Mouse (Mus musculus): ENCODE measurements around the gene Exd2. TPM values are rescaled to one million over a fixed set of nuclear protein-coding genes. Genes with fewer than 3 reads are reported as not detected.

The Exd2 gene
- polyA plus RNA-seq, 1 experiment from 2014 or later, result 28.1 TPM

DNA sequence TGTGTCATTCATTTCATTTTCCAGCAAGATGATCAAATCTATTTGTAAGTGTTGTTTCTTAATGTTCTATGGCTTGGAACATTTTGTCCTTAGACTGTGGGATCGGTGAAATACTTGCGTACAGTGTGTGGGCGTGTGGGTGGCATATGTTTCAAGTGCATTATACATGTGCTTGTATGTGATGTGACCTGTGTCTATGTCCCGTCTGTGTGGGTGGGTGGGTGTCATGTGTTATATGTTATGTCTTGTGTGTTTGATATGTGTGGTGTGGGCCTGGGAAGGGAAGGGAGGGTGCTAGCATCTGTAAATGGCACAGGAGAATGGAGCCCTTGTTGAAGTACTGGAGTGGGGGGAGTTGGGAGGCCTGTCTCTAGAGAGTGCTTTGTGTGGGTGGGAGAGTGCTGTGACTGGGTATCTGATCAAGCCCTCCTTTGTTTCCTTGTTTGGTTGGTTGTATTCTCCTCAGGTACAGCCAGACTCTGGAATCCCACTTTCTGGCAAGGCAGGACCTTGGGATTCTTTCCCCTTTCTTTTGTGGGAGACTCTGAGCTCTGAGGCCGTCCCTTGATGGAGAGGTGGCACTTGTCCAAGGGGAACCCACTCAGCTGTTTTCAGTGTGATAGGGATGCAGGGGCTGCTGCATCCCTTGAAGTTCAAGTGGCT lies 65.0 kb downstream of the Exd2 start:
- H3K4me3 ChIP-seq, result no peak overlapping the region
- H3K36me3 ChIP-seq, result no peaks in the 10 kb centered on the region
- no peak overlapping the region for H3K27ac ChIP-seq
- no peak for ATAC-seq (ENCODE audit: insufficient number of reproducible peaks, insufficient read depth, low FRiP score, low TSS enrichment, low read depth)
- H3K9me3 ChIP-seq, result no peaks in the 10 kb centered on the region
- H3K4me1 ChIP-seq, result peaks cover 21% of the 10 kb centered on the region
- H3K9ac ChIP-seq, result no peak overlapping the region
- no peak overlapping the region for H3K4me2 ChIP-seq
- 75% methylated on average over 5 of the region's 5 CpGs for WGBS
- no peaks in the 10 kb centered on the region for H3K27me3 ChIP-seq

GRCm38 (mm10) chr12:80530052-80530451 lies 67.2 kb downstream of the Exd2 start:
- Histone ChIP-seq H3K36me3 (no peaks in the 10 kb centered on the region), H3K4me3 (no peak overlapping the region), H3K4me2 (no peak overlapping the region), H3K27ac (no peak overlapping the region), H3K9ac (no peak overlapping the region), H3K4me1 (peaks cover 21% of the 10 kb centered on the region), H3K9me3 (no peaks in the 10 kb centered on the region), H3K27me3 (no peaks in the 10 kb centered on the region)
- 62% methylated on average over 2 of the region's 2 CpGs for WGBS
- ATAC-seq (ENCODE audit: insufficient number of reproducible peaks, insufficient read depth, low FRiP score, low TSS enrichment, low read depth), result no peak

DNA sequence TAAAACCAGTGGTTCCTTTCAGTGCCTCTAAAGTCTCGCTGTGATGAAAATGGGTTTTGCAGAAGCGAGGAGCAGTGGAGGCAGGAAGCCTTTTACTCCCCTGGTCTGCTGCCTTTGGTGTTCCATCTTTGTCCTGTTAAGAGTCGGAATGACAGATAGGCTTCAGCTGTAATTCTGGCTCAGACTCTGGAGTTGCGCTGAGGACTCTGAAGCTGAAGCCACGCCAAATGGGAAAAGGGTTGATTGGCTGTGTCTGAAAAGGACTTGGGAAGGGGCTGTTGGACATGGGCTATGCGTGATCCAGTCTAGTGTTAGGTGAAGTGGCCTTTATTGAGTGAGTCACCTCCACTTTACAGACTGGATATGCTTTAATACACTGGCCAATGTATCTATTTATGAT lies 67.7 kb downstream of the Exd2 start:
- ATAC-seq (ENCODE audit: insufficient number of reproducible peaks, insufficient read depth, low FRiP score, low TSS enrichment, low read depth), result no peak
- H3K4me2 ChIP-seq, result no peak overlapping the region
- H3K27ac ChIP-seq, result no peak overlapping the region
- no peaks in the 10 kb centered on the region for H3K9me3 ChIP-seq
- no peaks in the 10 kb centered on the region for H3K27me3 ChIP-seq
- H3K4me3 ChIP-seq, result no peak overlapping the region
- H3K36me3 ChIP-seq, result no peaks in the 10 kb centered on the region
- 76% methylated on average over 6 of the region's 6 CpGs for WGBS
- H3K9ac ChIP-seq, result no peak overlapping the region
- H3K4me1 ChIP-seq, result peaks cover 15% of the 10 kb centered on the region

- Histone ChIP-seq H3K27me3 (no peaks in the 10 kb centered on the region), H3K9ac (no peak overlapping the region), H3K4me1 (peaks cover 13% of the 10 kb centered on the region), H3K27ac (no peak overlapping the region), H3K4me2 (no peak overlapping the region), H3K4me3 (no peak overlapping the region), H3K9me3 (no peaks in the 10 kb centered on the region), H3K36me3 (no peaks in the 10 kb centered on the region)
- no peak for ATAC-seq (ENCODE audit: insufficient number of reproducible peaks, insufficient read depth, low FRiP score, low TSS enrichment, low read depth)
- WGBS, result 84% methylated on average over 10 of the region's 10 CpGs
Measured at GRCm38 (mm10) chr12:80531585-80531984, 68.7 kb downstream of the Exd2 start.

- Histone ChIP-seq H3K4me2 (no peak overlapping the region), H3K27ac (no peak overlapping the region), H3K36me3 (no peaks in the 10 kb centered on the region), H3K27me3 (no peaks in the 10 kb centered on the region), H3K4me3 (no peak overlapping the region), H3K9me3 (no peaks in the 10 kb centered on the region), H3K9ac (no peak overlapping the region), H3K4me1 (0 out of 2 replicates have a peak, but pooled peaks cover under 1% of the 10 kb centered on the region)
- 31% methylated on average over 2 of the region's 2 CpGs for WGBS
- ATAC-seq (ENCODE audit: insufficient number of reproducible peaks, insufficient read depth, low FRiP score, low TSS enrichment, low read depth), result no peak
Measured at GRCm38 (mm10) chr12:80533876-80534275, 71.0 kb downstream of the Exd2 start.

DNA sequence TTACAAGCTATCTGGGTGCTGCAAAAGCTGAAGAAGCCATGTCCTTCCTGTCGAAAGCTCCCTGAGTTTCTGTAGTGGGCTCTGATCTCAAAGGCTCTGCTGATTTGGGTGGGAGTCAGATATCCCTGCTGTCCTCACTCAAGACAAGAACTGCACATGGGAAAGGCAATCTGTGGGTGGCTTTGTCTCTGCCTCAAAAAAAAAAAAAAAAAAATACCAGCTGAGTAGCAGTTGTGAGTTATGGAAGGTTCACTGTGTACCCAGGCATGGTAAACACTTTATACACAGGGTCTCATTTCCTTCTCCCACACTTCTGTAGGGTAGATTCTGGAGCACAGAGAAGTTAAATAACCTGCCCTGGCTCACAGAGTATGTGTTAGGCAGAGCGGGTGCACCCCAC lies 74.4 kb downstream of the Exd2 start:
- no peak overlapping the region for H3K4me3 ChIP-seq
- H3K9me3 ChIP-seq, result no peaks in the 10 kb centered on the region
- no peaks in the 10 kb centered on the region for H3K4me1 ChIP-seq
- H3K36me3 ChIP-seq, result no peaks in the 10 kb centered on the region
- no peak for ATAC-seq (ENCODE audit: insufficient number of reproducible peaks, insufficient read depth, low FRiP score, low TSS enrichment, low read depth)
- H3K27ac ChIP-seq, result no peak overlapping the region
- WGBS, result 92% methylated on average over 2 of the region's 2 CpGs
- no peak overlapping the region for H3K4me2 ChIP-seq
- H3K9ac ChIP-seq, result no peak overlapping the region
- no peaks in the 10 kb centered on the region for H3K27me3 ChIP-seq

- no peak for ATAC-seq (ENCODE audit: insufficient number of reproducible peaks, insufficient read depth, low FRiP score, low TSS enrichment, low read depth)
- H3K27me3 ChIP-seq, result no peaks in the 10 kb centered on the region
- no peak overlapping the region for H3K4me2 ChIP-seq
- H3K4me1 ChIP-seq, result no peaks in the 10 kb centered on the region
- H3K9me3 ChIP-seq, result no peaks in the 10 kb centered on the region
- no peaks in the 10 kb centered on the region for H3K36me3 ChIP-seq
- H3K9ac ChIP-seq, result no peak overlapping the region
- H3K4me3 ChIP-seq, result no peak overlapping the region
- 71% methylated on average over 6 of the region's 6 CpGs for WGBS
- H3K27ac ChIP-seq, result no peak overlapping the region
Measured at GRCm38 (mm10) chr12:80538311-80538710, 75.4 kb downstream of the Exd2 start.

GRCm38 (mm10) chr12:80545310-80545709 lies 82.4 kb downstream of the Exd2 start:
- H3K9me3 ChIP-seq, result no peaks in the 10 kb centered on the region
- H3K27me3 ChIP-seq, result no peaks in the 10 kb centered on the region
- ATAC-seq (ENCODE audit: insufficient number of reproducible peaks, insufficient read depth, low FRiP score, low TSS enrichment, low read depth), result no peak
- no peak overlapping the region for H3K4me2 ChIP-seq
- no peak overlapping the region for H3K9ac ChIP-seq
- H3K36me3 ChIP-seq, result no peaks in the 10 kb centered on the region
- peaks cover 3% of the 10 kb centered on the region; the same call in 1 of the 2 replicates for H3K4me1 ChIP-seq
- WGBS, result 16% methylated on average over 4 of the region's 4 CpGs
- H3K27ac ChIP-seq, result no peak overlapping the region
- H3K4me3 ChIP-seq, result no peak overlapping the region

- Histone ChIP-seq H3K27ac (no peak overlapping the region), H3K9ac (no peak overlapping the region), H3K4me1 (peaks cover 3% of the 10 kb centered on the region; the same call in 1 of the 2 replicates), H3K9me3 (no peaks in the 10 kb centered on the region), H3K27me3 (no peaks in the 10 kb centered on the region), H3K36me3 (no peaks in the 10 kb centered on the region), H3K4me3 (no peak overlapping the region), H3K4me2 (no peak overlapping the region)
- WGBS, result 74% methylated on average over 11 of the region's 11 CpGs
- no peak for ATAC-seq (ENCODE audit: insufficient number of reproducible peaks, insufficient read depth, low FRiP score, low TSS enrichment, low read depth)
Measured at GRCm38 (mm10) chr12:80549646-80550045, 86.8 kb downstream of the Exd2 start.

Other genes with a start within 250 kb of the Exd2 start
- gene Actn1, start 202.7 kb upstream of the Exd2 start, polyA plus RNA-seq (2015; fragmentation: Nextera tagmentation; extraction: Ambion mirVana), result 37.5 and 39.4 TPM in 2 replicates
- 14.2 and 15.4 TPM in 2 replicates for gene Dcaf5, start 26.5 kb upstream of the Exd2 start, polyA plus RNA-seq (2015; fragmentation: Nextera tagmentation; extraction: Ambion mirVana)
- 12.2 and 13.4 TPM in 2 replicates for gene Galnt16, start 55.2 kb downstream of the Exd2 start, polyA plus RNA-seq (2015; fragmentation: Nextera tagmentation; extraction: Ambion mirVana)
- 23.4 and 24.2 TPM in 2 replicates for gene Slc39a9, start 180.8 kb downstream of the Exd2 start, polyA plus RNA-seq (2015; fragmentation: Nextera tagmentation; extraction: Ambion mirVana)
- 316 and 333 TPM in 2 replicates for gene Erh, start 181.2 kb downstream of the Exd2 start, polyA plus RNA-seq (2015; fragmentation: Nextera tagmentation; extraction: Ambion mirVana)
- gene Plekhd1, start 229.5 kb downstream of the Exd2 start, polyA plus RNA-seq (2015; fragmentation: Nextera tagmentation; extraction: Ambion mirVana), result 0.07 and 0.21 TPM in 2 replicates

Data from embryonic facial prominence, embryonic 13.5 days (tissue).